Mouse (Mus musculus) intestine, embryonic 15.5 days (tissue): ENCODE measurements around the gene Nckap1. TPM values are rescaled to one million over a fixed set of nuclear protein-coding genes. Genes with fewer than 3 reads are reported as not detected.
"Not testable (repeated sequence)": the region's sequence is repeated elsewhere in the genome, so short reads cannot be mapped to it uniquely, and the experiment has no call there.

Experiments used
- ATAC-seq: fragments of 200-750 bp; cut with Nextera tagmentation; 2 replicates; pipeline ENCODE4 v1.8.0; 2017; ENCODE audit warnings: moderate TSS enrichment, moderate library complexity
- H3K27ac ChIP-seq: fragments of 300-500 bp; sonication (generic); 2 replicates; pipeline ENCODE4 v1.5.1; 2015; ENCODE audit warnings: mild to moderate bottlenecking, inconsistent platforms
- H3K27me3 ChIP-seq: fragments of 300-500 bp; sonication (generic); replicated peaks from 2 replicates; pipeline ENCODE4 v1.6.1; 2015; ENCODE audit warnings: inconsistent platforms
- H3K36me3 ChIP-seq: fragments of 300-500 bp; sonication (generic); 2 replicates; pipeline ENCODE4 v1.6.1; 2015; ENCODE audit warnings: inconsistent platforms
- H3K4me1 ChIP-seq: fragments of 300-500 bp; sonication (generic); replicated peaks from 2 replicates; pipeline ENCODE4 v1.6.1; 2015; ENCODE audit warnings: inconsistent platforms
- H3K4me2 ChIP-seq: fragments of 300-500 bp; sonication (generic); replicated peaks from 2 replicates; pipeline ENCODE4 v1.6.1; 2015; ENCODE audit warnings: mild to moderate bottlenecking, inconsistent platforms
- H3K4me3 ChIP-seq: fragments of 300-500 bp; sonication (generic); replicated peaks from 2 replicates; pipeline ENCODE4 v1.5.1; 2015; ENCODE audit warnings: inconsistent platforms
- H3K9ac ChIP-seq: fragments of 300-500 bp; sonication (generic); 2 replicates; pipeline ENCODE4 v1.6.1; 2015; ENCODE audit warnings: inconsistent platforms
- H3K9me3 ChIP-seq: fragments of 300-500 bp; sonication (generic); 2 replicates; pipeline ENCODE4 v1.6.1; 2016; ENCODE audit warnings: inconsistent platforms
- WGBS: fragments of 180-500 bp; shearing (Covaris S2); methylation state at CpG from one replicate; pipeline ENCODE4 v1.1.7; 2015; 5-methylcytosine and 5-hydroxymethylcytosine counted together
- polyA plus RNA-seq: library from polyadenylated mRNA; unstranded; fragments of >200 nt; fragmentation: Nextera tagmentation; extraction: Ambion mirVana; gene quantifications from 2 replicates; pipeline ENCODE4 v1.2.1, GENCODE M21; 2015

Nckap1 gene
- polyA plus RNA-seq, 1 experiment from 2014 or later = 69.4 TPM

GRCm38 (mm10) chr2:80549704-80550103 lies 31.5 kb downstream of the Nckap1 start:
- Histone ChIP-seq H3K27ac (no peak overlapping the region), H3K4me3 (no peak overlapping the region), H3K27me3 (no peaks in the 10 kb centered on the region), H3K9me3 (no peaks in the 10 kb centered on the region), H3K36me3 (peaks cover 18% of the 10 kb centered on the region), H3K4me1 (no peaks in the 10 kb centered on the region), H3K9ac (no peak overlapping the region), H3K4me2 (no peak overlapping the region)
- 97% methylated on average over 4 of the region's 4 CpGs for WGBS
- no peak for ATAC-seq

GRCm38 (mm10) chr2:80547901-80548300 lies 33.3 kb downstream of the Nckap1 start:
- 92% methylated on average over 1 of the region's 1 CpGs for WGBS

DNA sequence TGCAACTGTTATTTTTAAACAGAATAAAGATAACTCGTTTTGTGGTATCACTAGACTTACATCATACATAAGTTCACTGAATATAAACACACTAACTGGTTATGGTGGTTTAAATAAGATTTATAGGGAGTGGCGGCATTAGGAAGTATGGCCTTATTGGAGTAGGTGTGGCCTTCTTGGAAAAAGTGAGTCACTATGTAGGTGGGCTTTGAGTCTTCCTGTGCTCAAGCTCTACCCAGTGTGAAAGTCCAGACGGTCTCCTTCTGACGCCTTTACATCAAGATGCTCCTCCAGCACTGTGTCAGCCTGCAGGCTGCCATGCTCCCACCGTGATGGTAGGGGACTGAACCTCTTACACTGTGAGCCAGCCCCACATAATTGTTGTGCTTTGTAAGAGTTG lies 38.4 kb downstream of the Nckap1 start:
- 0 out of 2 replicates have a peak, but pooled peaks have one; percentile 31 for ATAC-seq
- 92% methylated on average over 5 of the region's 5 CpGs for WGBS

More at GRCm38 (mm10) chr2:80547901-80548300, 33.3 kb downstream of the Nckap1 start:
- Histone ChIP-seq H3K9ac (no peak overlapping the region), H3K9me3 (no peaks in the 10 kb centered on the region), H3K27ac (no peak overlapping the region), H3K27me3 (no peaks in the 10 kb centered on the region), H3K36me3 (peaks cover 15% of the 10 kb centered on the region), H3K4me2 (no peak overlapping the region), H3K4me3 (no peak overlapping the region), H3K4me1 (no peaks in the 10 kb centered on the region)
- ATAC-seq = no peak

GRCm38 (mm10) chr2:80537156-80537555 lies 44.0 kb downstream of the Nckap1 start:
- no peak overlapping the region for H3K4me2 ChIP-seq
- H3K4me3 ChIP-seq = no peak overlapping the region
- no peak overlapping the region for H3K27ac ChIP-seq
- H3K9me3 ChIP-seq = no peaks in the 10 kb centered on the region
- no peaks in the 10 kb centered on the region for H3K4me1 ChIP-seq
- no peak overlapping the region for H3K9ac ChIP-seq
- no peaks in the 10 kb centered on the region for H3K27me3 ChIP-seq
- H3K36me3 ChIP-seq = peaks cover 11% of the 10 kb centered on the region; the same call in 1 of the 2 replicates
- no peak for ATAC-seq
- WGBS = 51% methylated on average over 3 of the region's 3 CpGs

More for the DNA sequence above, 38.4 kb downstream of the Nckap1 start:
- no peak overlapping the region for H3K9ac ChIP-seq
- no peak overlapping the region for H3K27ac ChIP-seq
- no peaks in the 10 kb centered on the region for H3K9me3 ChIP-seq
- H3K4me3 ChIP-seq = no peak overlapping the region
- no peak overlapping the region for H3K4me2 ChIP-seq
- no peaks in the 10 kb centered on the region for H3K27me3 ChIP-seq
- H3K36me3 ChIP-seq = peaks cover 3% of the 10 kb centered on the region; the same call in 1 of the 2 replicates
- H3K4me1 ChIP-seq = no peaks in the 10 kb centered on the region

DNA sequence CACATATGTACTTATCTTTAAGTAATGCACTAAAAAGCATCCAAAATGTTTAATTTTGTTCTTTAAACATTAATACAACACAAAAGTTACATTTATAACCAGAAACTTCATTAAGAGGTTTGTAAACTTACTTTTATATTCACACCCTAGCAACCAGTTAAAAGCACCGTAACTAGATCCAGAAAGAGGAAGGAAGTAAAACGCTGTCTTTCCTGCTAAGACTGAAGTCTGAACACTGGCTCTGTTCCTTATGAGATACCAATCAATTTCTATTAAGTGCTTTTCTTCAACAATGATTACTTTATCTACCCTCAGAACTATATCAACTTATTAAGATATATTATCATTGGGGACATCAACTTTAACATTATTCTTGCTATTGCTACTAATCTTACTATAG lies 44.6 kb downstream of the Nckap1 start:
- H3K36me3 ChIP-seq = peaks cover 11% of the 10 kb centered on the region; the same call in 1 of the 2 replicates

DNA sequence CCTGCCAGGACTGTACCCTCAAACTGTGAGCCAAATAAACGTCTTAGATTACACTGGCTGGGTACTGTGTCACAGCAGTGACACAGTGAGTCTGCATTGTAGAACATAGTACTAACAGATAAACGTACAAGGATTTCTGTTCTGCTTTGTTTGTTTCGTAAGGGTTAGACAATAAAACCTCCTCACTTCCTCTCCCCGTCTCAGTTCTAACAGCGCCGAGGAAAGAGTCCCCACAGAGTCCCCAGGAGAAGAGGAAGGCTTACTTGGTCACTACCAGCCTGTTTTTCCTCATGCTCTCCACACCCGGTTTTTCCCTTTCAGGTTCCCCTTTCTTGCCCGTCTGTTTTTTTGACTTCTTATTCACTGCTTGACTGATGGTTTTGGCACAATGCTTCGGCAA lies 56.9 kb downstream of the Nckap1 start:
- H3K36me3 ChIP-seq = peaks cover 17% of the 10 kb centered on the region
- H3K9ac ChIP-seq = no peak overlapping the region
- H3K27me3 ChIP-seq = no peaks in the 10 kb centered on the region
- H3K9me3 ChIP-seq = no peaks in the 10 kb centered on the region
- H3K4me3 ChIP-seq = no peak overlapping the region
- 85% methylated on average over 9 of the region's 9 CpGs for WGBS
- no peak for ATAC-seq
- no peak overlapping the region for H3K4me2 ChIP-seq
- no peaks in the 10 kb centered on the region for H3K4me1 ChIP-seq
- no peak overlapping the region for H3K27ac ChIP-seq

More for the DNA sequence above, 44.6 kb downstream of the Nckap1 start:
- H3K9me3 ChIP-seq = no peaks in the 10 kb centered on the region
- no peaks in the 10 kb centered on the region for H3K4me1 ChIP-seq
- no peak overlapping the region for H3K4me2 ChIP-seq
- no peak overlapping the region for H3K27ac ChIP-seq
- ATAC-seq = no peak
- no peak overlapping the region for H3K4me3 ChIP-seq
- 80% methylated on average over 2 of the region's 2 CpGs for WGBS
- H3K9ac ChIP-seq = no peak overlapping the region
- no peaks in the 10 kb centered on the region for H3K27me3 ChIP-seq

DNA sequence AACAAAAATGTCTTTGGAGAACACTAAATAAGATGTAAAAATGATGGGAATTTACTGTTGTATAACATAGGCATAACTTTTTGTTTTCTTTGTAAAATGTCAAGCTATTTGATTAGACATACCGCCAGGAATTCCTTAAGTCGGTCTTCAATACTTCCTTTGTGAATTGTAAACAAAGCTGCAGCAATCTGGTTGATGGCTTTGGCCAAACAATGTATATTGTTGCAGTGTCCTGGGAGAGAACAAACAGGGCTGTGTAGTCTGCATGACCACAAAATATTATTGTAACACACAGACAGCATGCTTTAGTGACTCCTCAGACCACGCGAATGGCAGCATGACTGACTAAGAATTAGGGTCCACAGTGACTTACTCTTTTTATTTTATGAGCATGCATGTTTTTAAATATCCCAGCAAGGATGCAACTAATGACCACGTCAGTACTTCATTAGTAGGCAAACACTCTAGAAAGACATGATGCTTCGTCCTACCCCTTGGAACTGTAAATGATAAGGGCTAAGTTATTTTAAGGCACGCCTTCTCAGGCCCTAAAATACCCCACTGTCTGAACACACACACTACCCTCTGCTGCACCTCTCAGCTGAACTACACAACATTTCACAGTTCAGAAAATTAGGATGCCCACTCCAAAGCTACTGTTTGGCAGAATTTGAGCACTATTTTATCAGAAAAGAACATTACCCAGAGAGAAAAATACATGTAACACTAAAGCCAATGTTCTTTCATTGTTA lies 75.0 kb downstream of the Nckap1 start:
- H3K27ac ChIP-seq = no peak overlapping the region
- no peak for ATAC-seq
- WGBS = 72% methylated on average over 7 of the region's 7 CpGs
- no peak overlapping the region for H3K4me2 ChIP-seq
- H3K9me3 ChIP-seq = no peaks in the 10 kb centered on the region
- H3K27me3 ChIP-seq = no peaks in the 10 kb centered on the region
- H3K4me1 ChIP-seq = no peaks in the 10 kb centered on the region
- no peak overlapping the region for H3K4me3 ChIP-seq
- no peak overlapping the region for H3K9ac ChIP-seq
- H3K36me3 ChIP-seq = 0 out of 2 replicates have a peak, but pooled peaks cover 4% of the 10 kb centered on the region

GRCm38 (mm10) chr2:80502132-80502531 lies 79.0 kb downstream of the Nckap1 start:
- Histone ChIP-seq H3K27ac (no peak overlapping the region), H3K4me1 (no peaks in the 10 kb centered on the region), H3K36me3 (no peaks in the 10 kb centered on the region), H3K4me2 (no peak overlapping the region), H3K27me3 (no peaks in the 10 kb centered on the region), H3K9ac (no peak overlapping the region), H3K4me3 (no peak overlapping the region), H3K9me3 (no peaks in the 10 kb centered on the region)
- no peak for ATAC-seq
- 97% methylated on average over 4 of the region's 4 CpGs for WGBS

DNA sequence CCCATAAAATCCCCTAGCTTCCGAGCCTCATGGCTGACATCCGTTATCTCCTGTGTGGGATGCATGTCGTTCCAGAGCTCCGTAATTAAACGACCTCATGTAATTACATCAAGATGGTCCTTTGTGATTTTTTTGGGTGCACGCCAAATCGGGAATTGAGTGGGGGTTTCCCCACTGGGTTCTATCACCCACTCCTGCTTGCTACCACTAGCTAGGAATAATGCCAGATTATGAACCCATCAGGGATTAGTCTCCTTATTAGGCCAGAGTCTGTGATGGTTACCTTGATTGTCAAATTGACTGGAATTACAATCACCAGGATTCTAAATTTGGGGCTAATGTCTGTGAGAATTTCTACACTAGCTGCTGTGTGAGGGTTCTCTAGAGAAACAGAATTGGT lies 85.9 kb downstream of the Nckap1 start:
- not testable (repeated sequence) for H3K4me2 ChIP-seq, ATAC-seq, H3K4me1 ChIP-seq, H3K9ac ChIP-seq, H3K36me3 ChIP-seq, H3K27ac ChIP-seq, H3K9me3 ChIP-seq, H3K4me3 ChIP-seq, H3K27me3 ChIP-seq
- 74% methylated on average over 7 of the region's 7 CpGs for WGBS

- 69% methylated on average over 5 of the region's 5 CpGs for WGBS
- Histone ChIP-seq H3K27ac (no peak overlapping the region), H3K9me3 (no peaks in the 10 kb centered on the region), H3K4me1 (no peaks in the 10 kb centered on the region), H3K27me3 (no peaks in the 10 kb centered on the region), H3K9ac (no peak overlapping the region), H3K36me3 (no peaks in the 10 kb centered on the region), H3K4me3 (no peak overlapping the region), H3K4me2 (no peak overlapping the region)
- no peak for ATAC-seq
Measured at GRCm38 (mm10) chr2:80486851-80487250, 94.3 kb downstream of the Nckap1 start.

DNA sequence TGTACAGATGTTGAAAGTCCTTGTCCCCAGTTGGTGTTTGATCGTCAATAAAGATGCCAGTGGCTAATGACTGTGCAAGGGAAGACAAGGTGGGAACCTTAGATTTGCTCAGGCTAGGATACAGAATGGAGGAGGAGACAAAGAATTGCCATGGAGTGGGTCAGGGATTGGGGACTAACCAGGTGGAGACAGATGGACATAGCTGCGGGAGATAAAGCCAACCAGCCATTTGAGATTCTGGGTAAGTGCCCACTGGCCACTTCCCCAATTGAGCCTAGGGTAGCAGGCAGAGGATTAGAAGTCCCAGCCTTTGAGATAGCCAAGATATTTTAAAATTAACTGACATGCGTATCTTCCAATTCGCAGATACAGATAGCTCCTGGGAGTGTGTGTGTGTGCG lies 96.2 kb downstream of the Nckap1 start:
- H3K9ac ChIP-seq = no peak overlapping the region
- ATAC-seq = no peak
- H3K4me2 ChIP-seq = no peak overlapping the region
- H3K27me3 ChIP-seq = no peaks in the 10 kb centered on the region
- no peaks in the 10 kb centered on the region for H3K9me3 ChIP-seq
- no peak overlapping the region for H3K27ac ChIP-seq
- no peak overlapping the region for H3K4me3 ChIP-seq
- 95% methylated on average over 5 of the region's 5 CpGs for WGBS
- no peaks in the 10 kb centered on the region for H3K36me3 ChIP-seq
- no peaks in the 10 kb centered on the region for H3K4me1 ChIP-seq

DNA sequence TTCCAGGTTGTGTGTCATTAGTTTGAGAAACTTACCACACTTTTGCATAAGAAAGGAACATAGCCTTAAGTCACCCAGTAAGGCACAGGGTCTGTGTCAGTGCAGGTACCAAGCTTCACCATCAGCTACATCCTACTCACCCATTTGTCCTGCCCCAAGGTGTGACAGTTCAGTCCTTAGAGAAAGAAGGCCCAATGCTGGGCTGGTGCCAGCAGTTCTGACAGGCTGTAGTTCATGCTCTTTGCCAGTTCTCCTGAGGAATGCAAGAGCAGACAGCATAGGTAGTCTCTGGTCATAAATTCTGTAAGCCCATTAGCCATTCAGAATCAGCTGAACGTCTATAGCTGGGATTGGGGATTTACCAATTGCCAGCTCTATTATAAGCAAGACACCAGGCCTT lies 105.3 kb downstream of the Nckap1 start:
- WGBS = 30% methylated on average over 1 of the region's 1 CpGs
- ATAC-seq = no peak

GRCm38 (mm10) chr2:80474247-80474796 lies 106.9 kb downstream of the Nckap1 start:
- H3K4me3 ChIP-seq = no peak overlapping the region
- H3K9me3 ChIP-seq = no peaks in the 10 kb centered on the region
- H3K27ac ChIP-seq = no peak overlapping the region
- no peak overlapping the region for H3K4me2 ChIP-seq
- 59% methylated on average over 5 of the region's 5 CpGs for WGBS
- H3K27me3 ChIP-seq = no peaks in the 10 kb centered on the region
- no peak overlapping the region for H3K9ac ChIP-seq
- peak; percentile 77 for ATAC-seq
- no peaks in the 10 kb centered on the region for H3K4me1 ChIP-seq
- no peaks in the 10 kb centered on the region for H3K36me3 ChIP-seq

More for the DNA sequence above, 105.3 kb downstream of the Nckap1 start:
- Histone ChIP-seq H3K27ac (no peak overlapping the region), H3K4me1 (no peaks in the 10 kb centered on the region), H3K36me3 (no peaks in the 10 kb centered on the region), H3K9me3 (no peaks in the 10 kb centered on the region), H3K4me2 (no peak overlapping the region), H3K4me3 (no peak overlapping the region), H3K9ac (no peak overlapping the region), H3K27me3 (no peaks in the 10 kb centered on the region)
